Mouse (Mus musculus): ENCODE results near the gene Caap1. TPM values are rescaled to one million over a fixed set of nuclear protein-coding genes. Genes with fewer than 3 reads are reported as not detected.

Gene Caap1
- polyA plus RNA-seq, 1 experiment = 3.4 TPM

GRCm38 (mm10) chr4:94515366-94515765 lies 41.2 kb downstream of the Caap1 start:
- Histone ChIP-seq H3K79me3 (ENCODE audit: low read depth) (no peaks in the 10 kb centered on the region), H3ac (ENCODE audit: control insufficient read depth, insufficient read length, low read depth) (no peak overlapping the region), H3K4me3 (ENCODE audit: insufficient read depth, poor library complexity, severe bottlenecking) (no peak overlapping the region), H3K27me3 (ENCODE audit: control insufficient read depth, insufficient read depth, insufficient read length) (no peaks in the 10 kb centered on the region), H3K79me2 (ENCODE audit: control insufficient read depth, insufficient read depth) (no peaks in the 10 kb centered on the region), H3K36me3 (ENCODE audit: control insufficient read depth, insufficient read depth) (peaks cover 10% of the 10 kb centered on the region)
- TF ChIP-seq CTCF (IDR thresholded peaks at IDR 0.05; ENCODE audit: control insufficient read depth, insufficient read depth, insufficient read length) = no peak
- TF ChIP-seq CEBPB (IDR thresholded peaks at IDR 0.05; ENCODE audit: low read depth) = no peak
- no peak for TF ChIP-seq USF1 (IDR thresholded peaks at IDR 0.05; ENCODE audit: low read depth)
- no peak for TF ChIP-seq FOSL1 (IDR thresholded peaks at IDR 0.05; ENCODE audit: insufficient read depth, low read length, poor library complexity, severe bottlenecking)
- TF ChIP-seq MAX (IDR thresholded peaks at IDR 0.05) = no peak
- no peak for TF ChIP-seq MYOG (IDR thresholded peaks at IDR 0.05; ENCODE audit: control insufficient read depth, extremely low read depth, insufficient read length)
- no peak for TF ChIP-seq MYOD1 (IDR thresholded peaks at IDR 0.05; ENCODE audit: control insufficient read depth, insufficient read length, low read depth)

- TF ChIP-seq USF1 (IDR thresholded peaks at IDR 0.05; ENCODE audit: low read depth) (no peak), MAX (IDR thresholded peaks at IDR 0.05) (no peak), FOSL1 (IDR thresholded peaks at IDR 0.05; ENCODE audit: insufficient read depth, low read length, poor library complexity, severe bottlenecking) (no peak), MYOG (IDR thresholded peaks at IDR 0.05; ENCODE audit: control insufficient read depth, extremely low read depth, insufficient read length) (no peak), CTCF (IDR thresholded peaks at IDR 0.05; ENCODE audit: control insufficient read depth, insufficient read depth, insufficient read length) (no peak), CEBPB (IDR thresholded peaks at IDR 0.05; ENCODE audit: low read depth) (no peak), MYOD1 (IDR thresholded peaks at IDR 0.05; ENCODE audit: control insufficient read depth, insufficient read length, low read depth) (no peak)
- H3K36me3 ChIP-seq (ENCODE audit: control insufficient read depth, insufficient read depth) = no peaks in the 10 kb centered on the region
- H3ac ChIP-seq (ENCODE audit: control insufficient read depth, insufficient read length, low read depth) = no peak overlapping the region
Measured at GRCm38 (mm10) chr4:94476749-94477399, 79.7 kb downstream of the Caap1 start.

GRCm38 (mm10) chr4:94473286-94473685 lies 83.3 kb downstream of the Caap1 start:
- Histone ChIP-seq H3K36me3 (ENCODE audit: control insufficient read depth, insufficient read depth) (no peaks in the 10 kb centered on the region), H3K79me3 (ENCODE audit: low read depth) (no peaks in the 10 kb centered on the region)
- TF ChIP-seq MYOD1 (IDR thresholded peaks at IDR 0.05; ENCODE audit: control insufficient read depth, insufficient read length, low read depth) (no peak), FOSL1 (IDR thresholded peaks at IDR 0.05; ENCODE audit: insufficient read depth, low read length, poor library complexity, severe bottlenecking) (no peak), CTCF (IDR thresholded peaks at IDR 0.05; ENCODE audit: control insufficient read depth, insufficient read depth, insufficient read length) (no peak), MYOG (IDR thresholded peaks at IDR 0.05; ENCODE audit: control insufficient read depth, extremely low read depth, insufficient read length) (no peak), USF1 (IDR thresholded peaks at IDR 0.05; ENCODE audit: low read depth) (no peak)

More at GRCm38 (mm10) chr4:94476749-94477399, 79.7 kb downstream of the Caap1 start:
- Histone ChIP-seq H3K79me3 (ENCODE audit: low read depth) (no peaks in the 10 kb centered on the region), H3K27me3 (ENCODE audit: control insufficient read depth, insufficient read depth, insufficient read length) (no peaks in the 10 kb centered on the region), H3K4me3 (ENCODE audit: insufficient read depth, poor library complexity, severe bottlenecking) (no peak overlapping the region), H3K79me2 (ENCODE audit: control insufficient read depth, insufficient read depth) (no peaks in the 10 kb centered on the region)

GRCm38 (mm10) chr4:94459424-94459823 lies 97.2 kb downstream of the Caap1 start:
- Histone ChIP-seq H3K79me3 (ENCODE audit: low read depth) (no peaks in the 10 kb centered on the region), H3K79me2 (ENCODE audit: control insufficient read depth, insufficient read depth) (no peaks in the 10 kb centered on the region), H3K36me3 (ENCODE audit: control insufficient read depth, insufficient read depth) (peaks cover 5% of the 10 kb centered on the region), H3K27me3 (ENCODE audit: control insufficient read depth, insufficient read depth, insufficient read length) (no peaks in the 10 kb centered on the region), H3ac (ENCODE audit: control insufficient read depth, insufficient read length, low read depth) (no peak overlapping the region), H3K4me3 (ENCODE audit: insufficient read depth, poor library complexity, severe bottlenecking) (no peak overlapping the region)
- TF ChIP-seq MYOD1 (IDR thresholded peaks at IDR 0.05; ENCODE audit: control insufficient read depth, insufficient read length, low read depth) (no peak), CTCF (IDR thresholded peaks at IDR 0.05; ENCODE audit: control insufficient read depth, insufficient read depth, insufficient read length) (no peak), FOSL1 (IDR thresholded peaks at IDR 0.05; ENCODE audit: insufficient read depth, low read length, poor library complexity, severe bottlenecking) (no peak), CEBPB (IDR thresholded peaks at IDR 0.05; ENCODE audit: low read depth) (no peak), USF1 (IDR thresholded peaks at IDR 0.05; ENCODE audit: low read depth) (no peak), MYOG (IDR thresholded peaks at IDR 0.05; ENCODE audit: control insufficient read depth, extremely low read depth, insufficient read length) (no peak), MAX (IDR thresholded peaks at IDR 0.05) (no peak)

More at GRCm38 (mm10) chr4:94473286-94473685, 83.3 kb downstream of the Caap1 start:
- Histone ChIP-seq H3K4me3 (ENCODE audit: insufficient read depth, poor library complexity, severe bottlenecking) (no peak overlapping the region), H3K79me2 (ENCODE audit: control insufficient read depth, insufficient read depth) (no peaks in the 10 kb centered on the region), H3K27me3 (ENCODE audit: control insufficient read depth, insufficient read depth, insufficient read length) (no peaks in the 10 kb centered on the region), H3ac (ENCODE audit: control insufficient read depth, insufficient read length, low read depth) (no peak overlapping the region)

GRCm38 (mm10) chr4:94454857-94455256 lies 101.7 kb downstream of the Caap1 start:
- Histone ChIP-seq H3K27me3 (ENCODE audit: control insufficient read depth, insufficient read depth, insufficient read length) (no peaks in the 10 kb centered on the region), H3ac (ENCODE audit: control insufficient read depth, insufficient read length, low read depth) (no peak overlapping the region), H3K79me3 (ENCODE audit: low read depth) (no peaks in the 10 kb centered on the region), H3K4me3 (ENCODE audit: insufficient read depth, poor library complexity, severe bottlenecking) (no peak overlapping the region), H3K36me3 (ENCODE audit: control insufficient read depth, insufficient read depth) (no peaks in the 10 kb centered on the region), H3K79me2 (ENCODE audit: control insufficient read depth, insufficient read depth) (no peaks in the 10 kb centered on the region)
- TF ChIP-seq USF1 (IDR thresholded peaks at IDR 0.05; ENCODE audit: low read depth) = no peak
- no peak for TF ChIP-seq MYOG (IDR thresholded peaks at IDR 0.05; ENCODE audit: control insufficient read depth, extremely low read depth, insufficient read length)
- no peak for TF ChIP-seq CEBPB (IDR thresholded peaks at IDR 0.05; ENCODE audit: low read depth)
- TF ChIP-seq MYOD1 (IDR thresholded peaks at IDR 0.05; ENCODE audit: control insufficient read depth, insufficient read length, low read depth) = no peak
- TF ChIP-seq FOSL1 (IDR thresholded peaks at IDR 0.05; ENCODE audit: insufficient read depth, low read length, poor library complexity, severe bottlenecking) = no peak
- TF ChIP-seq MAX (IDR thresholded peaks at IDR 0.05) = no peak
- TF ChIP-seq CTCF (IDR thresholded peaks at IDR 0.05; ENCODE audit: control insufficient read depth, insufficient read depth, insufficient read length) = no peak

Other genes starting within 250 kb of the Caap1 start
- gene Gm10306, start 250 bp downstream of the Caap1 start, polyA plus RNA-seq (2012; fragmentation: generic; extraction: Trizol) = not detected
- 26.5 TPM for gene Plaa, start 46.4 kb upstream of the Caap1 start, polyA plus RNA-seq (2012; fragmentation: generic; extraction: Trizol)
- gene Ift74, start 57.7 kb upstream of the Caap1 start, polyA plus RNA-seq (2012; fragmentation: generic; extraction: Trizol) = 9.1 TPM
- 0.04 TPM for gene Lrrc19, start 93.3 kb upstream of the Caap1 start, polyA plus RNA-seq (2012; fragmentation: generic; extraction: Trizol)
- 0.01 TPM for gene Tek, start 182.5 kb upstream of the Caap1 start, polyA plus RNA-seq (2012; fragmentation: generic; extraction: Trizol)